Mouse (Mus musculus): ENCODE data around the gene Cradd. TPM values are rescaled to one million over a fixed set of nuclear protein-coding genes. Genes with fewer than 3 reads are reported as not detected.
A peak's percentile ranks its signal among the peaks of the same experiment; 100 is the strongest.

Gene Cradd
- total and polyA plus RNA-seq, 3 experiments = 1.9 to 9.0 TPM; not detected in 1

- Histone ChIP-seq H3K27me3 (ENCODE audit: control insufficient read depth in 1 of 2, insufficient read depth in 2 of 2, low read length in 2 of 2) (peaks cover 0 to 1% of the 10 kb centered on the region in 2 experiments; a peak in 2 of 4 replicates), H3K9ac (ENCODE audit: control insufficient read depth, low read depth, low read length, poor library complexity, severe bottlenecking) (no peak overlapping the region), H3K9me3 (replicated peaks; ENCODE audit: insufficient read depth, low read length) (no peaks in the 10 kb centered on the region)
These were observed 182.9 kb downstream of the Cradd start for GRCm38 (mm10) chr10:95141075-95141474.

DNA sequence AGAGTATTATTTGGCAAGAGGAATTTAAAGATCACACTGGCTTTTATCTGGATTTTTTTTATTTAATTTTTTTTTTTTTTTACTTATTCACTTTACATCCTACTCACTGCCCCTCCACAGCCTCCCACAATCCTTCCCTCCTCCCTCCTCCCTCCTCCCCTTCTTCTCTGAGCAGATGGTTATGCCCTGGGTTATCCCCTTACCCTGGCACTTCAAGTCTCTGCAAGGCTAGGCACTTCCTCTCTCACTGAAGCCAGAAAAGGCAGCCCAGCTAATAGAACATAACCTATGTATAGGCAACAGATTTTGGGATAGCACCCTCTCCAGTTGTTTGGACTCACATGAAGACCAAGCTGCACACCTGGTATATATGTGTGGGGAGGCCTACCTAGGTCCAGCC is 183.7 kb downstream of the Cradd start:
- Histone ChIP-seq H3K79me2 (ENCODE audit: control insufficient read depth, insufficient read depth, low read length, poor library complexity) (no peaks in the 10 kb centered on the region), H3K9ac (ENCODE audit: control insufficient read depth, low read depth, low read length, poor library complexity, severe bottlenecking) (no peak overlapping the region), H3K27me3 (ENCODE audit: control insufficient read depth in 1 of 2, insufficient read depth in 2 of 2, low read length in 2 of 2) (peaks cover 0 to 1% of the 10 kb centered on the region in 2 experiments; a peak in 2 of 4 replicates), H3K4me1 (ENCODE audit: control insufficient read depth in 1 of 2, insufficient read depth in 2 of 2, low read length in 2 of 2) (no peaks in the 10 kb centered on the region), H3K36me3 (ENCODE audit: control insufficient read depth in 1 of 2, insufficient read depth in 2 of 2, low read length in 2 of 2) (no peaks in the 10 kb centered on the region; a peak in 1 of 4 replicates), H3K4me3 (ENCODE audit: control insufficient read depth in 1 of 2, insufficient read depth in 1 of 2, low read depth in 2 of 2, low read length in 2 of 2) (no peak overlapping the region), H3K9me3 (replicated peaks; ENCODE audit: insufficient read depth, low read length) (no peaks in the 10 kb centered on the region), H3K27ac (ENCODE audit: control insufficient read depth, low read depth, low read length) (no peak overlapping the region)
- no peak for DNase-seq (ENCODE audit: low read depth, low spot score)
- TF ChIP-seq ELF1 (IDR thresholded peaks at IDR 0.05; ENCODE audit: low read depth, low read length) = no peak
- no peak for TF ChIP-seq CHD2 (IDR thresholded peaks at IDR 0.05; ENCODE audit: low read length)
- TF ChIP-seq POLR2AphosphoS2 (IDR thresholded peaks at IDR 0.05; ENCODE audit: low read length) = no peak
- no peak for TF ChIP-seq MAFK (IDR thresholded peaks at IDR 0.05; ENCODE audit: borderline replicate concordance, low read depth, low read length)
- no peak for TF ChIP-seq JUND (IDR thresholded peaks at IDR 0.05; ENCODE audit: low read depth, low read length)
- TF ChIP-seq GATA1 (IDR thresholded peaks at IDR 0.05; ENCODE audit: low read depth, low read length) = no peak
- no peak for TF ChIP-seq SMC3 (IDR thresholded peaks at IDR 0.05; ENCODE audit: low read depth, low read length)
- TF ChIP-seq SIN3A (IDR thresholded peaks at IDR 0.05; ENCODE audit: low read length) = no peak
- no peak for TF ChIP-seq USF2 (IDR thresholded peaks at IDR 0.05; ENCODE audit: borderline replicate concordance in 1 of 2, insufficient read depth in 1 of 2, low read depth in 1 of 2, low read length in 2 of 2)
- no peak for TF ChIP-seq NRF1 (IDR thresholded peaks at IDR 0.05; ENCODE audit: insufficient read depth, low read depth, low read length, poor library complexity, severe bottlenecking)
- no peak for TF ChIP-seq MAZ (IDR thresholded peaks at IDR 0.05; ENCODE audit: low read depth, low read length)
- no peak for TF ChIP-seq RAD21 (IDR thresholded peaks at IDR 0.05; ENCODE audit: low read depth, low read length)
- no peak for TF ChIP-seq KAT2A (conservative IDR thresholded peaks at IDR 0.05; ENCODE audit: low read depth, low read length)
- TF ChIP-seq MXI1 (IDR thresholded peaks at IDR 0.05; ENCODE audit: low read depth, low read length) = no peak
- TF ChIP-seq USF1 (IDR thresholded peaks at IDR 0.05; ENCODE audit: low read depth, low read length) = no peak

More at GRCm38 (mm10) chr10:95141075-95141474, 182.9 kb downstream of the Cradd start:
- H3K27ac ChIP-seq (ENCODE audit: control insufficient read depth, low read depth, low read length) = no peak overlapping the region
- no peaks in the 10 kb centered on the region for H3K79me2 ChIP-seq (ENCODE audit: control insufficient read depth, insufficient read depth, low read length, poor library complexity)
- H3K4me1 ChIP-seq (ENCODE audit: control insufficient read depth in 1 of 2, insufficient read depth in 2 of 2, low read length in 2 of 2) = no peaks in the 10 kb centered on the region
- DNase-seq (ENCODE audit: low read depth, low spot score) = peak; percentile 26
- TF ChIP-seq TCF12 (IDR thresholded peaks at IDR 0.05; ENCODE audit: low read depth, low read length) (no peak), CHD1 (IDR thresholded peaks at IDR 0.05; ENCODE audit: low read depth, low read length) (no peak), POLR2AphosphoS2 (IDR thresholded peaks at IDR 0.05; ENCODE audit: low read length) (no peak), ZNF384 (IDR thresholded peaks at IDR 0.05; ENCODE audit: low read depth, low read length) (no peak), ELF1 (IDR thresholded peaks at IDR 0.05; ENCODE audit: low read depth, low read length) (no peak), MEF2A (IDR thresholded peaks at IDR 0.05; ENCODE audit: extremely low read depth, insufficient replicate concordance, low read depth, low read length, poor library complexity, severe bottlenecking) (no peak), MAFK (IDR thresholded peaks at IDR 0.05; ENCODE audit: borderline replicate concordance, low read depth, low read length) (no peak), RCOR1 (IDR thresholded peaks at IDR 0.05; ENCODE audit: low read depth, low read length) (no peak), GABPA (IDR thresholded peaks at IDR 0.05; ENCODE audit: low read depth, low read length) (no peak), EP300 (IDR thresholded peaks at IDR 0.05; ENCODE audit: low read depth in 1 of 2, low read length in 2 of 2) (no peak), UBTF (IDR thresholded peaks at IDR 0.05; ENCODE audit: borderline replicate concordance, insufficient read depth, low read depth, low read length) (no peak), ETS1 (IDR thresholded peaks at IDR 0.05; ENCODE audit: low read depth, low read length) (no peak), TAL1 (IDR thresholded peaks at IDR 0.05; ENCODE audit: low read length) (no peak), POLR2A (IDR thresholded peaks at IDR 0.05; ENCODE audit: control insufficient read depth in 1 of 2, insufficient read depth in 1 of 2, low read depth in 1 of 2, low read length in 2 of 2, poor library complexity in 1 of 2) (no peak), SMC3 (IDR thresholded peaks at IDR 0.05; ENCODE audit: low read depth, low read length) (no peak), GATA1 (IDR thresholded peaks at IDR 0.05; ENCODE audit: low read depth, low read length) (no peak), ZC3H11A (IDR thresholded peaks at IDR 0.05; ENCODE audit: low read depth, low read length) (no peak), HCFC1 (IDR thresholded peaks at IDR 0.05; ENCODE audit: low read depth, low read length) (no peak)
- no peak overlapping the region for H3K4me3 ChIP-seq (ENCODE audit: control insufficient read depth in 1 of 2, insufficient read depth in 1 of 2, low read depth in 2 of 2, low read length in 2 of 2)
- H3K36me3 ChIP-seq (ENCODE audit: control insufficient read depth in 1 of 2, insufficient read depth in 2 of 2, low read length in 2 of 2) = no peaks in the 10 kb centered on the region; a peak in 1 of 4 replicates
